Mouse (Mus musculus): ENCODE measurements around the gene Mical3.

The Mical3 gene

DNA sequence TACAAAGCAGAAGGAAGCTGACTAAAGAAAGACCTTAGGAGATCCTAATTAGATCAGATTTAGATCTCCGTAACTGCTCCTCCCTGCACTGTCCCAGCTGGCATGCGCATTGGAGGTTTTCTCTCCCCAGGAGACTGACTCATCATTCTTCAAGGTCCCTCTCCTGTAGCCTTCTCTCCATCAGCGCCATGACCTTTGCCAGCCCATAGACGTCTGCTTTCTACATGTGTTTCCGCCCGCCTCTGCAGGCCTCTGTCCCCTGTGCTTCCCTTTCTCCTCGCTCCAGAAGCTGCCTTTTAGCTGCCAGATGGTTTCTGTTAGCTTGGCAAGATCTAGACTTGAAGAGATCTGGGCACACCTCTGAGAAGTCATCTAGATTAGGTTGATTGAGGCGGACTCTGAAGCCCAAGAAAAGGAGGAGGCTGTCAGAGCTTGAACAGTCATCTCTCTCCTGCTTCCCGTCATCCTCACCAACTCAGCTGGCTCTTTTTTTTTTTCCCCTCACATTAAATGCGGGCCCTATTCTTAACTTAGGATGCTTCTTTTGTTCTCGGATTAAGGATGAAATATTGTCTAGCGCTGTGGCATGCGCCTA, 14.3 kb upstream of the Mical3 start:
- no peak for DNase-seq

DNA sequence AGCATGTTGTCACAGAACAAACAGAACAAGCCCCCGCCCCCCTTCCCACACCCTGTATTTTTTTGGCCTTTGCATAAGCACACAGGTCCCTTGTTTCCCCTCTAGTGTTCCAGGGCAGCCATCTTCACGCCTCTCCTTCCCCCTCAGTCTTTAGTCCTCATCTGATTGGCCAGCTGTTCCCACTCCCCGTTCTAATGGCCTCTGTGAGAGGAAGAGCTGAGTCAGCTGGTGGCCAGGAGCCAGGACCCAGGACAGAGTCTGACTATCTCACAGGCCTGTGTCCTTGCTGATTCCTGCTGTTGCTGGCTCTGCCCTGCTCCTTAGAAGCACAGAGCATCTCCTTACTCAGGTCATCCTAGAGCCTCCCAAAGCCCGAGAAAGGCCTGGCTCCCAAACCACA, 13.3 kb upstream of the Mical3 start:
- DNase-seq: no peak

DNA sequence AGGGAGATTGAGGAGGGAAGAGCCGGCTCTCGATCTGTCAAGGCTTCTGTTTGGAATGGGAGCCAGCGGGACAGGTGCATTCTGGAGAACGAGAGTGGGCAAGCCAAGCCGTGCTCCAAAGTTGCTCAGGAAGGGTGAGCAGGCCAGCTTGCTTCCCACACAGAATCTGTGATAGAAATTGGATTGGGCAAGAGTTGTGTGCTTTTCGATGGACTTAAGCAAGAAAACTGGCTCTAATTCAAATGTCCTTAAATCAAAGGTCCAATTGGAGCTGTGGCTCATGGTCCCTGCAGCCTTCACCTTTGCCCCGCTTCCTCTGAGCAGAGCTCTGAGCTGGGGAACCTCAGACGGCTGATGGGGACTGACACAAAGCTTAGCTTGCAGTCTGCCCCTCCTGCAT, 12.6 kb upstream of the Mical3 start:
- DNase-seq: no peak

DNA sequence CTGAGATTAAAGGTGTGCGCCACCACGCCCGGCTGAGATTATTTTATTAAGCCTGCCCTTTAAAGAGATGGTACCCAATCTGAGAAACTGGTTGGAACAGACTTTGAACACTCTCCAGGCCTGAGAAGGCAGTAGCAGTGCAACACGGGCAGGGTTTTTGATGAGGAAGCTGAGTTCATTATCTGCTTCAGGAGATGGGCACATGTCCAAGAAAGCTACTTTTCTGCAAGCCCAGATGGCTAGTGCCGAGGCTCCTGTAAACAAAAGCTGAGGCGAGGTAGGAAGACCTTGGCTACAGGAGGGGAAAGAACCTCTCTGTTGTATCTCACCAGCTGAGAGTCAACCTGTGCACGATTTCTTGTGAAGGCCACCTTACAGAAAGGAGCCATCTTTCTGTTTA, 11.5 kb upstream of the Mical3 start:
- no peak for DNase-seq

DNA sequence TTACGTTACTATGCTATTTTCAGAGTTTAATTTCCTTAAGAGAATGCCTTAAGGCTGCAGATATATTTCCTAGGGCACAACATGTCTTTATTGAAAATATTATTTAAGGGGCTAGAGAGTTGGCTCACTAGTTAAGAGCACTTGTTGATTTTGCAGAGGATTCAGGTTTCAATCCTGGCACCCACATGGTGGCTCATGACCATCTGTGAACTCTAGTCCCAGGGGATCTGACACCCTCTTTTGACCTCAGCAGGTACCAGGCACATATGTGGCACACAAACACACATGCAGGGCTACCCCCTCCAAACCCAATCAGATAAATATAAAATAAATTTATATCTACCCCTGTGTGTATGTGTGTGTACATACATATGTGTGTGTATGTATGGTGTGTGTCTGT, 8.5 kb upstream of the Mical3 start:
- no peak for DNase-seq

DNA sequence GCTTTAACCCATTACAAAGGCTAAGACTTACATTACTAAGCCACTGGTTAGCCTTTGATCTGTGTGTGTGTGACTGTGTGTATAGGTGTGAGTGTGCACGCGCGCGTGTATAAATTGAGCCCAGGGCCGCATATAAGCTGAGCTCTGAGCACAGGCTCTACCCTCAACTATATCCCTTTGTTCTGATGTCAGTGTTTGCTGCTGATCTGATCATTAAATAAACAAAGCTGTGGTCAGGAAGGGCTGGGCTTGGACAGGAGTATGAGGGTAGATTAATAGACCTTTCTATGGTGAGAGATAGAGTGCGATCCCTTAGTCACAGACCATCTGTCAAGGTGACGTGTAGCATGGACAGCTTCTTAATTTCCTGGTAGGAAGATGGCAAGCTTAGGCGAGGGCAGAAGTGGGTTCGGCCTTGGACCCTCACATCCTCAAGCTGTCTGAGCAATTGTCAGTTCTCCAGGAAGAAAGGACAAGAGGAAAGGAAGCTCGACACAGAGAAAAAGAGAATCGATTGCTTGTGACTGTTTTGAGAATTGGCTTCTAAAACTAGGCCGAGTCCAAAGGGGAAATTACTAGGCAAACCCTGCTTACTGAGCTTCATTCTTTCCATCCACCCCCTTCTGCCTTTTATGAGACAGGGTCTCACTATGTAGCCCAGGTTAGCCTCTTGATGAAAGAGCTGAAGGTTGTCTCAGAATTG, 7.7 kb upstream of the Mical3 start:
- DNase-seq: no peak

DNA sequence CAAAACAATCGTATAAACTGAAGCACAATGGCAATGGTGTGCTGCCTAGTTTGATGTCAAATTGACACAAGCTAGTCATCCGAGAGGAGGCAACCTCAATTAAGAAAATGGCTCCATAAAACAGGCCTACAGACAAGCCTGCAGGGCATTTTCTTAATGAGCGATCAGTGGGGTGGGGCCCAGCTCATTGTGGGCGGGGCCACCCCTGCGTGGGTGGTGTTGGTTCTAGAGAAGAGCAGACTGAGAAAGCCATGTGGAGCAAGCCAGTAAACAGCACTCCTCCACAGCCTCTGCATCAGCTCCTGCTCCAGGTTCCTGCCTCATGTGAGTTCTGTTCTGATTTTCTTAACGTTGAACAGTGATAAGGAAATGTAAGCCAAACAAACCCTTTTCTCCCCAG, 6.4 kb upstream of the Mical3 start:
- no peak for DNase-seq

DNA sequence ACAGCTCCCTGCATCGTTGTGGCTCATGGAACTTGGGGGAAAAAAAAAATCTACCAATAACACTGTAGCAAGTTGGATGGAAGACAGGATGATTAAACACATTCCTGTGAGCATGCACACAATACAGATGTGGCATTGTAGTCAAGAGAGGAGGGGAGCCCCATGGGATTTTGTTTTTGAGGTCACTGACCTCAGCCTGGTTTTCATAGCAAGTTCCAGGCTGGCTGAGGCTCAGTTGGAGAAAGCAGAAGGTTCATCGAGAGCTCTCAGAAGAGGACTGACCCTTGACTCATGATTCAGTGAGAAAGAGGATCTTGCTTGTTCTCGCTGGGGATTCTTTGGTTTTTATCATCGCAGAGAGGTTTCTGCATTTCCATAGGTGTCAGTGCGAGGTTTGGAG, 4.1 kb upstream of the Mical3 start:
- no peak for DNase-seq

DNA sequence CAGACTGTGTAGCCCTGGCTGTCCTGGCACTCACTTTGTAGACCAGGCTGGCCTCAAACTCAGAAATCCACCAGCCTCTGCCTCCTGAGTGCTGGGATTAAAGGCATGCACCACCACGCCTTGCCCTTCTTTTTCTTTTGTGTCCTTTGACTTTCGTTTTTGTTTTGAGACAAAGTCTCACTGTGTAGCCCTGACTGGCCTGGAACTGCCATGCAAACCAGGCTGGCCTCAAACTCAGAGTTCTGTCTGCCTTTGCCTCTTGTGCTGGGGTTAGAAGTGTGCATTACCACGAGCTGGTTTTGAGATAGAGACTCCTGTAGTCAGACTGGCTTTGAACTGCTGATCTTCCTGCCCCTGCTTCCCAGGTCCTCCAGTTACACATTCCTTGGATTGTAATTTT, 3.5 kb upstream of the Mical3 start:
- DNase-seq: no peak

DNA sequence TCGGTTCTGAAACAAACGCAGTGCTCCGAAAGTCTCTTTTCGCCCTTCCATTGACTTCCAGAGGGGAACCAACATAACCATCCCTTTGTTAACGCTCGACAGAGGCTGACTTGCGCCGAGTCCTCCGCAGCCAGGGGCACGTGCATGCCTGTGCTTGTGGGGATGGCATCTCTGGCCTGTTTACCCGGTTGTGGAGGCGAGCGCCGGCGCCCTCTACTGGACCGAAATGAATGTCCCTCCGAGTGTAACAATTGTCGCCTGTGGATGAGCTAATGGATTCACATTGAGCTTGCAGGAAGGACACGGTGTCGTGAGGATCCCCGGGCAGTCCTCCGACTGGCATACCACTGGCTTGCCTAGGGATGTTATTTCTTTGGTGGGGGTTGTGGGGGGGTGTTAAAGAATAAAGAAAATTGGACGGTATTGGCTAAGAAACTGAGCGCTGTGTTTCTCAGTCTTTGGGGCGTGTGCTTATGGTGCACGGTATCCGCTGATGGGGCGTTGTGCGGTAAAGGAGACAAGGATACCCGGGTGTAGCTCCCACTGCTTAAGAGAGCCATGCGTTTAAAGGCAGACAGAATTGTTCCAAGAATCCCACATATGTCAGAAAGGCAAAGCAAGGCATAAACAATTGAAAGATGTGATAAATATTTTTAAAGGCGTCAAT, 627 bp downstream of the Mical3 start:
- DNase-seq: peak; percentile 91

DNA sequence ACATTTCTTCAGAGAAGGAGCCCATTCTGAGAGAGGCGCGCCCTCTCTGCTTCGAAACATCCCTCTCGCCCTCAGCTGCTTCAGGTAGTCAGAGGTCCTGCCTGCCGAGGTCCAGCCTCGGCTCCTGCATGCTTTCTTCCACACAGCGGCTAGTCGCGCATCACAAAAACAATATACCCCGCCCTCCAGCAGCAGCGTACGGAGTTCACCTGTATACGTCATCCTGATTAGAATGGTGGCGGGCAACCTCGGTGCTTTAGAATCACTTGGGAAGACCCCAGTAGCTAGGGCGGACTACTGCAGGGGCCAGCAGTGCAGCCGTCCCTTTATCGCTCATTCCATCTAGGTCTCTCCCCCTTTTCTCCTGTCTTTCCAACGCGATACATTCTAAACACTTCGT, 1.3 kb downstream of the Mical3 start:
- DNase-seq: peak; percentile 47

DNA sequence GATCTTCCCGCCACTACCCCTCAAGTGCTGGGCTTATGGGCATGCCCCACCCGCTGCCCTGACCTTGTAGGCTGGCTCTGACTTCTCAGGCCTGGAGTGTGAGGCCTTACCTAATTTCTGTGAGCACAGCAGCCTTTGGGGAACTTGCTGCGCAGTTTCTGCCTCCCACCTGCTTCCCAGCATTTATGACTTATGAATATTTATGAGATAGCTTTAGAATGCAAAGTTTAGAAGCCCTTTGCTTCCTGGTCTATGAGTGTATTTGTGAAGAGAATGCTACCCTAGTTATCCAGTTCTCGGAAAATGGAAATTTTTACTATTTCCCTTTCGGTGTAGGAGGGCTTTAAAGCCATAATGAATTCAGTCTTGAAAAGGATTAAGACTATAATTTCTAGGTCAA, 2.1 kb downstream of the Mical3 start:
- no peak for DNase-seq

DNA sequence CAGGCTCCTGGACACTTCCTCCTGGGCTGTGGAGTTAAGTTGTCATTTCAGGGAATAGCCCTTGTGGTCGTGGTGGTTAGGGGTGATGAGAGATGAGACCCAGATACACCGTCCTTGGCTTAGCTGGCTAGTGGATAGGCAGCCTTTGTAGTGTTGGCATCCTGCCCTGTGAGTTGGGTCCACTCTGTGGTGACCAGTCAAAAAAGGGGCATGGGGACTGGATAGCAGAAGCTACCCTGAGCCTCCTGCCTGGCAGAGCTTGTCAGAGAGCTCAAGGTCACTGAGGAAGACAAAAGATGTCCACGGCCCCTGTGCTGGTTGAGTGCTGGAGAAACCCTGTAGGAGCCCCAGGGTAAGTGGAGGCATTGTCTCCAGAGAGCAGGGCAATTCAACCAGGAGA, 3.1 kb downstream of the Mical3 start:
- no peak for DNase-seq

DNA sequence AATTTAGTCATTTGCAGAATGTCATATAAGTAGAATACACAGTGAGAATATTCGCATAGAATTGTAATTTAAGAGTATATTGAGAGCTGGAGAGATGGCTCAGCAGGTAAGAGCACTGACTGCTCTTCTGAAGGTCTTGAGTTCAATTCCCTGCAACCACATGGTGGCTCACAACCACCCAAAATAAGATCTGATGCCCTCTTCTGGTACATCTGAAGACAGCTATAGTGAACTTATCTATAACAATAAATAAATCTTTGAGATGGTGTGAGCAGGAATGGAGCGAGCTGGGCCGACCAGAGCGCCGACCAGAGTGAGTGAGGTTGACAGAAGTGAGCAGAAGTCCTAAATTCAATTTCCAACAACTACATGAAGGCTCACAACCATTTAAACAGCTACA, 4.6 kb downstream of the Mical3 start:
- DNase-seq: no peak

DNA sequence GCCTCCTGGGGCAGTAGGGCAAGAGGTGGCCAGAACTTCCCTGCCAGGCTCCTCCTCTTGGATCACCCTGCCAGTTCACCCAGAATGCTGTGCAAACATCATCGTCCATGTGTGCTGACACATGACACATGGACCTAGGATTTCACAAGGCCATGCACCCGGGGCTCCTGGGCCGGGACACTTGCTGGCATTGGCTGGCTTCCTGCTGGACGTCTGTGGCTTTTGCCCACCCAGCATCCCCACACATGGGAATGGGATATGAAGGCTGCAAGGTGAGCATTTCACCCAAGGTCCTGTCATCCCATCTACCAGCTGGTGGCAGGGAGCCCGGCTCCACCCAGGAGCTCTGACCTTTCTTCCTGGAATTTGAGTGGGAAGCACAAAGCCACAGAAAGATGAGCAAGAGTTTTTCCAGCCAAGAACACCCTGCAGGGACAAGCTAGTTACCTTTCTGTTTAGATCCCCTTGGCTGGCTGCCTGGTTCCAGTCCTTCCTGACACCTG, 8.0 kb downstream of the Mical3 start:
- DNase-seq: peak; percentile 66

DNA sequence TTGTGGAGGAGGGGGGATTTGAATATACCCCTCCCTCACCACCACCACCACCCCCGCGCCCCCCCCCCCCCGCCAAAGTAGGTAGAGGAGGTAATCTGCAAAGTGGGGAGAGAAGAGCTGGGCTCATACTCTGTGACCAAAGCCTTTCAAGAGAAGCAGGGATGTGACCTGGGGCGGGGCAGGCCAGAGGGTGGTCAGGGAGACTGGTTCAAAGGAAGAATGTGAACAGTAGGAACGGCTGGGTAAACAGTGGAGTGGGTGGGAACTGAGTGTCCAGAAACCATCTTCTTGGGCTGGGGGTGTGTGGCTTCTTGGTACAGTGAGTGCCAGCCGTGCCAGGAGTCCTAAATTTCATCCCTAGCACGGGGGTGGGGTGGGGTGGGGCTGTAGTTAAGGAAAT, 10.0 kb downstream of the Mical3 start:
- DNase-seq: no peak

DNA sequence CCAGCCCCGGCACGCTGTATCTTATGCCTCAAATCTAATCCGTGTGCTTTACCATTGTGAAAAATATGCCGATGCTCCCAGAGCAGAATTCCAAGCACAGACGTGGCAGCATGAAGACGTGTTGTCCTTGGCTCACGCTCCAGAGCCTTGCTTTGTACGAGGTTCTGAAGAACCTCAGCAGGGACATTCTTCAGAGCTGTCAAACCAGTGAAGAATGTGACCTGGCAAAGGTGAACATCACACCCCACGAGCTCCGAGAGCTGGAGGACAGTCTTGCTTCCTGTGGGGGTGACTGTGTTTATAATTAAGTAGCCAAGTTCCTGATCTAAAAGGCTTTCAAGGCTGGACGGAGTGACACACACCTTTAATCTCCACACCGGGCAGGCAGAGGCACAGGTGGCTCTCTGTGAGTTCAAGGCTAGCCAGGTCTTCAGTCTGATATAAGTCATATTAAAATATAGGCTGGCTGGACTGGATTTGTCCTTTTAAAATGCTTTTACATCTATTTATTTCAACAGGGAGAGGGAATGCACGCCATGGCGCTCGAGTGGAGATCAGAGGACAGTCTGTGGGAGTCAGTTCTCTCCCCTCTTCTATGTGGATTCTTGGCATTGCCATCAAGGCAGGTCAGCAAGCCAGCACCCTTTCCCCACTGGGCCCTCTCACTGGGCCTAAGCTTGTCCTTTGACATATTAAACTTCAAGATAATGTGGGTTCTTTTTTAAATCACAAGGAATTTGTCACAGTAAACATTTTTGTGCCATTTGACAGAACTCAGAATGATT, 12.6 kb downstream of the Mical3 start:
- no peak for DNase-seq

DNA sequence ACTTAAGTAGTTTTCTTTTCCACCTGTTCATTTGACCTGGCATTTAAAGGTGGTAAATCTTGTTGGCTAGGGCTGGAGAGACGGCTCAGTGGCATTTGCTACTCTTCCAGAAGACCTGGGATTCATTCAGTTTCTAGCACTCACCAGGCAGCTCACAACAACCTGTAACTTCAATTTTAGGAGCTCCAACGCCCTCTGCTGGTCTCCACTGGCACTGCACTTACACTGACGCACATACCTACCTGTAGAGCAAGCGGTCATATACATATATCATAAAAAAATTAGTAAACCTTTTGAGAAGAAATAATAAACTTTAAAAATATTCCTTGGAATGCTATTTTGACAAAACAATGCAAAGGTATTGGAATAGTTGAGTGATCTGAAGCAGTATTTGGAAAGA, 13.7 kb downstream of the Mical3 start:
- DNase-seq: no peak

DNA sequence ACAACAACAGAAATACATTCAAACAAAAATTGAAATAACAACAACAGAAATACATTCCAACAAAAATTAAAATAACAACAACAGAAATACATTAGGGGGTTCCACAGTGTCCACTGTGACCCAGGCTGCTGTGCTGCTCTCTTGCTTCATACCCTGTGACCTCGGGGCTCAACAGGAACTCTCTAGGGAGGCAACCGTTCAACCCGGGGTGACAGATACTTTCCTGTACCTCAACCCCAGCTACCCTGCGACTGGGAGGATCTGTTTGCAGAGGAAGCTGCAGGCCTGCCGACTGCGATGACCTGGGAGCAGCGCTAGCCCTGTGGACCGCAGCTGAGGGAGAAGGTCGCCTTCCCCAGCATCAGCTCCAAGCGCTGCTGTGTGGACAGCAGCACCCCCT, 14.4 kb downstream of the Mical3 start:
- no peak for DNase-seq

DNA sequence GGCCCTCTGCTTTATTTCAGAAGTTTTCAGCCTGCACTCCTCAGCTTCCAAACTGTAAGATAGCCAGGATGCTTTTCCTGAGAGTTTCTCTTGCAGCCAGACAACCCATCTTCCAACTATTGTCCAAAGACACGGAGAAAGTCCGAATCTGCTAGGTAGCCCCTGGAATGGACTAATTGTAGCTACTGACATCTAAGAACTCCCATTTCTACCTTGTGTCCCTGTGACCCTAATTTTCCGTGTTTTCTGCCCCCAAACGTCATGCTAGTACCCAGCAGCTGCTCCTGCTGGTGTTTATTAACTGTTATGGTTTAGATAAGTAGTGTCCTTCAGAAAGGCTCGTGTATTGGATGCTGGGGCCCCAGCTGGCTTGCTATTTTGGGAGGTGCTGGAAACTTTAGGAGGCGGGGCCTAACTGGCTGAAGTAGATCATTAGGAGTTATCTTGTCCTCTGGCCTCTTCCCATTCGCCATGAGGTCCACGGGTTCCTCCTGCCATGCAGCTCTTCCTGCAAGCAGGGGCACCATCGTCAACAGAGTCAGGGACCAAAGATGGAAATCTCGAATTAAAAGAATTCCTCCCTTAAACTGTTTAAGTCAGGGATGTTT, 19.2 kb downstream of the Mical3 start:
- DNase-seq: no peak

DNA sequence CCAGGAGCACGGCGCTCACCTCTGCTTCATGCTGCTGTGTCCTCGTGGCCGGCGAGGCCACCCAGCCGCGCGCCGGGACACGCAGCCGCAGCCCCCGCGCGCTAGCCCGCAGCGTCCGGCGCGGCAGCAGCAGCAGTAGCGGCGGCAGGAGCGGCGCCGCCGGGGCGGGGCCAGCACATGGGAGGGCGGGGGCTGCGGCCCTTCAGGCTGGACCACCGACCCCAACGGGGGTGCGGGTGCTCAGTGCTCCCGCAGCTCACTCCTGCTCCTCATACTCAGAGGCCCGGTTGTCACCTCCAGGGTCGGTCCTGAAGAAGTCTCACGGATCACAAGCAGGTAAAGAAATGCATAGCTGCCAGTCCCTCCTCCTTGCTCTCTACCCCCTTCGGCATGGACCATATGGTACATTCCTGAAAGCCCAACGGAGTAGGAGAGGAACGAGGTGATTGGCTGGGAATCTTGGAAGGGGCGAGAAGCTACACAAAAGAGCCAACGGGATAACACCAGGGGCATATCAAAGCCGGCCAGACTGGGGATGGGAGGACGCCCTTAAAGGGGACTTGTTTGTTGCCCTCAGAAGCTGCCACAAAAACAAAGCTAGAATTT, 20.7 kb downstream of the Mical3 start:
- DNase-seq: peak; percentile 90

DNA sequence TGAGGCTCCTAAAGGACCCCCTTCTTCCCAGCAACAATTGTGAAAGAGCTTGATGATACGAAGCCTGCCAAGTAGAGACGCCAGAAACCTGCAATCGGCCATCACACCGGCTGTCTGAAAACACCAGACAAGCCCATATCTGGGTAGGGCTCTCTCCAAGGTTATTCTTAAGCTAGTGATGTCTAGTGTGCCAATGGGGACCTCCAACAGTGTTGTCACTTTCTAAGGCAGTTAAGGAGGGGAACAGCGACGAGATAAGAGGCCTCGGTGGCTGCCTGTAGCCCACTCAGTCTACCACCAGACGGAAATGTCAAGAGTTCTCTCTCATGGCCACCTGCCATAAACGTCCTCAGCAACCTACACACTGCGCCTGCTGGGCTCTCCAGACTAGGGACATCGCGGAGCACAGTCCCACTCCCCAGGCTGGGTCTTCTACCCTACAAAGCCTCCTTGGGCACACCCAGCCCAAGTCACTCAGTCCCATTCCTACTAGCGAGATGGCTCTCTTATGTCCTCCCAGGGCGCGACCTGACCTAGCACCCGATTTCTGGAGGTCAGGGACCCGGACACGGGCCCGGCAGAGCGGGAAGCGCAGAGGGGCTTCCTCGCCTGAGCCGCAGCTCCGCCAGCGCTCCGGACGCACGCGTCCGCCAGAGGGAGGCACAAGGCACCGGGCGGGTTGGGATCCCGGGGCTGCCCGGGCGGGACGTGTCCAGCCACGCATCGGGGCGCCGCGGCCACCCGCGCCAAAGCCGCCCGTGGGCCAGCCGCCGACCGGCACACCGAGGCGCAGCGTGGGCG, 21.4 kb downstream of the Mical3 start:
- peak; percentile 49 for DNase-seq

Measured in cerebellum, adult 11 months (tissue).